Mouse (Mus musculus) embryonic facial prominence, embryonic 15.5 days (tissue): ENCODE data around the gene Dpm2. TPM values are rescaled to one million over a fixed set of nuclear protein-coding genes. Genes with fewer than 3 reads are reported as not detected.
A peak's percentile ranks its signal among the peaks of the same experiment; 100 is the strongest.

ENCODE experiments used
- ATAC-seq: fragments of 200-750 bp; cut with Nextera tagmentation; 2 replicates; pipeline ENCODE4 v1.8.0; 2017; ENCODE audit warnings: low read depth, moderate TSS enrichment; ENCODE audit not compliant: insufficient number of reproducible peaks, low FRiP score, low TSS enrichment
- H3K27ac ChIP-seq: fragments of 300-500 bp; sonication (generic); replicated peaks from 2 replicates; pipeline ENCODE4 v1.5.1; 2015; ENCODE audit warnings: mild to moderate bottlenecking, inconsistent platforms
- H3K27me3 ChIP-seq: fragments of 300-500 bp; sonication (generic); 2 replicates; pipeline ENCODE4 v1.6.1; 2015; ENCODE audit warnings: inconsistent platforms
- H3K36me3 ChIP-seq: fragments of 300-500 bp; sonication (generic); 2 replicates; pipeline ENCODE4 v1.6.1; 2015; ENCODE audit warnings: mild to moderate bottlenecking, inconsistent platforms
- H3K4me1 ChIP-seq: fragments of 300-500 bp; sonication (generic); 2 replicates; pipeline ENCODE4 v1.6.1; 2015; ENCODE audit warnings: inconsistent platforms
- H3K4me2 ChIP-seq: fragments of 300-500 bp; sonication (generic); replicated peaks from 2 replicates; pipeline ENCODE4 v1.6.1; 2015; ENCODE audit warnings: mild to moderate bottlenecking, inconsistent platforms
- H3K4me3 ChIP-seq: fragments of 300-500 bp; sonication (generic); replicated peaks from 2 replicates; pipeline ENCODE4 v1.5.1; 2015; ENCODE audit warnings: mild to moderate bottlenecking, inconsistent platforms
- H3K9ac ChIP-seq: fragments of 300-500 bp; sonication (generic); 2 replicates; pipeline ENCODE4 v1.6.1; 2015; ENCODE audit warnings: inconsistent platforms
- H3K9me3 ChIP-seq: fragments of 300-500 bp; sonication (generic); replicated peaks from 2 replicates; pipeline ENCODE4 v1.6.1; 2016; ENCODE audit warnings: inconsistent platforms
- WGBS: fragments of 180-500 bp; shearing (Covaris S2); methylation state at CpG from one replicate; pipeline ENCODE4 v1.1.7; 2015; 5-methylcytosine and 5-hydroxymethylcytosine counted together
- polyA plus RNA-seq: library from polyadenylated mRNA; unstranded; fragments of >200 nt; fragmentation: Nextera tagmentation; extraction: Ambion mirVana; gene quantifications from 2 replicates; pipeline ENCODE4 v1.2.1, GENCODE M21; 2015

The Dpm2 gene
- polyA plus RNA-seq, 1 experiment from 2014 or later, result 119 TPM

- Histone ChIP-seq H3K4me2 (no peak overlapping the region), H3K27me3 (no peaks in the 10 kb centered on the region), H3K36me3 (peaks cover 60% of the 10 kb centered on the region), H3K4me3 (no peak overlapping the region), H3K4me1 (peaks cover 12% of the 10 kb centered on the region), H3K27ac (no peak overlapping the region), H3K9ac (no peak overlapping the region), H3K9me3 (no peaks in the 10 kb centered on the region)
- WGBS, result 88% methylated on average over 3 of the region's 3 CpGs
- no peak for ATAC-seq
Observed at GRCm38 (mm10) chr2:32568941-32569340, 1.7 kb upstream of the Dpm2 start.

GRCm38 (mm10) chr2:32572196-32572595 is 1.5 kb downstream of the Dpm2 start:
- ATAC-seq, result no peak
- 80% methylated on average over 11 of the region's 11 CpGs for WGBS
- Histone ChIP-seq H3K4me1 (peaks cover 26% of the 10 kb centered on the region), H3K36me3 (peaks cover 29% of the 10 kb centered on the region), H3K27me3 (no peaks in the 10 kb centered on the region), H3K9ac (no peak overlapping the region), H3K4me2 (no peak overlapping the region), H3K9me3 (no peaks in the 10 kb centered on the region), H3K27ac (no peak overlapping the region), H3K4me3 (peak overlapping the region; percentile 86; the same call in 1 of the 2 replicates)

GRCm38 (mm10) chr2:32574497-32574896 is 3.8 kb downstream of the Dpm2 start, which contains the start of gene Pip5kl1:
Pip5kl1 (plus strand) TSS chr2:32574797.
- Histone ChIP-seq H3K4me1 (peaks cover 26% of the 10 kb centered on the region), H3K27me3 (peaks cover 12% of the 10 kb centered on the region), H3K4me3 (peak within 1 kb of the TSS; percentile 43), H3K27ac (no peak within 1 kb of the TSS), H3K9me3 (no peaks in the 10 kb centered on the region), H3K9ac (no peak within 1 kb of the TSS), H3K36me3 (peaks cover 9% of the 10 kb centered on the region; the same call in 1 of the 2 replicates), H3K4me2 (peak within 1 kb of the TSS; percentile 95)
- no peak for ATAC-seq
- WGBS, result 77% methylated on average over 6 of the region's 6 CpGs

GRCm38 (mm10) chr2:32574901-32575585 is 4.4 kb downstream of the Dpm2 start:
- Histone ChIP-seq H3K4me3 (peak overlapping the region; percentile 43), H3K9ac (no peak overlapping the region), H3K27me3 (peaks cover 18% of the 10 kb centered on the region), H3K27ac (no peak overlapping the region), H3K36me3 (peaks cover 9% of the 10 kb centered on the region; the same call in 1 of the 2 replicates), H3K4me1 (peaks cover 26% of the 10 kb centered on the region), H3K4me2 (peak overlapping the region; percentile 95), H3K9me3 (no peaks in the 10 kb centered on the region)
- WGBS, result under 1% methylated on average over 26 of the region's 26 CpGs
- no peak for ATAC-seq

GRCm38 (mm10) chr2:32575586-32576160 is 5.0 kb downstream of the Dpm2 start, which contains the start of gene 9430097D07Rik:
9430097D07Rik (minus strand) TSS chr2:32575684.
- H3K9ac ChIP-seq, result no peak within 1 kb of the TSS
- 7% methylated on average over 28 of the region's 28 CpGs for WGBS
- ATAC-seq, result no peak
- H3K36me3 ChIP-seq, result peaks cover 9% of the 10 kb centered on the region; the same call in 1 of the 2 replicates
- peaks cover 21% of the 10 kb centered on the region for H3K27me3 ChIP-seq
- no peaks in the 10 kb centered on the region for H3K9me3 ChIP-seq
- peak within 1 kb of the TSS; percentile 43 for H3K4me3 ChIP-seq
- H3K4me2 ChIP-seq, result peak within 1 kb of the TSS; percentile 95
- peaks cover 26% of the 10 kb centered on the region for H3K4me1 ChIP-seq
- no peak within 1 kb of the TSS for H3K27ac ChIP-seq

GRCm38 (mm10) chr2:32576532-32576931 is 5.9 kb downstream of the Dpm2 start:
- Histone ChIP-seq H3K4me3 (no peak overlapping the region), H3K27me3 (peaks cover 21% of the 10 kb centered on the region), H3K9ac (no peak overlapping the region), H3K4me2 (no peak overlapping the region), H3K36me3 (peaks cover 9% of the 10 kb centered on the region; the same call in 1 of the 2 replicates), H3K4me1 (peaks cover 22% of the 10 kb centered on the region), H3K9me3 (no peaks in the 10 kb centered on the region), H3K27ac (no peak overlapping the region)
- no peak for ATAC-seq
- 87% methylated on average over 9 of the region's 9 CpGs for WGBS

- peaks cover 30% of the 10 kb centered on the region for H3K27me3 ChIP-seq
- no peak overlapping the region for H3K4me2 ChIP-seq
- no peak for ATAC-seq
- H3K4me1 ChIP-seq, result peaks cover 20% of the 10 kb centered on the region
- no peaks in the 10 kb centered on the region for H3K9me3 ChIP-seq
- WGBS, result 36% methylated on average over 24 of the region's 30 CpGs
- H3K4me3 ChIP-seq, result no peak overlapping the region
- no peak overlapping the region for H3K9ac ChIP-seq
- peaks cover 2% of the 10 kb centered on the region; the same call in 1 of the 2 replicates for H3K36me3 ChIP-seq
- H3K27ac ChIP-seq, result no peak overlapping the region
Observed at GRCm38 (mm10) chr2:32578146-32579046, 7.7 kb downstream of the Dpm2 start.

- Histone ChIP-seq H3K27me3 (peaks cover 30% of the 10 kb centered on the region), H3K36me3 (no peaks in the 10 kb centered on the region), H3K9ac (no peak overlapping the region), H3K4me2 (peak overlapping the region; percentile 22), H3K4me1 (peaks cover 6% of the 10 kb centered on the region), H3K9me3 (no peaks in the 10 kb centered on the region), H3K4me3 (peak overlapping the region; percentile 22; the same call in 1 of the 2 replicates), H3K27ac (no peak overlapping the region)
- WGBS, result 32% methylated on average over 19 of the region's 19 CpGs
- no peak for ATAC-seq
Observed at GRCm38 (mm10) chr2:32581450-32582095, 10.9 kb downstream of the Dpm2 start.

GRCm38 (mm10) chr2:32582830-32583799 is 12.5 kb downstream of the Dpm2 start:
- H3K27ac ChIP-seq, result no peak overlapping the region
- peaks cover 18% of the 10 kb centered on the region for H3K4me1 ChIP-seq
- peaks cover 26% of the 10 kb centered on the region for H3K27me3 ChIP-seq
- 12% methylated on average over 37 of the region's 37 CpGs for WGBS
- no peaks in the 10 kb centered on the region for H3K36me3 ChIP-seq
- peak; percentile 72; the same call in 1 of the 2 replicates for ATAC-seq
- H3K9me3 ChIP-seq, result no peaks in the 10 kb centered on the region
- peak overlapping the region; percentile 47 for H3K4me2 ChIP-seq
- no peak overlapping the region for H3K9ac ChIP-seq
- H3K4me3 ChIP-seq, result peak overlapping the region; percentile 26
